Mouse (Mus musculus) C2C12 (cell line): ENCODE measurements around the gene Gtpbp3.

ENCODE experiments used
- CEBPB ChIP-seq: IDR thresholded peaks from one replicate; pipeline ENCODE4 v1.6.1; 2011; ENCODE audit warnings: low read depth, mild to moderate bottlenecking, control low read depth, moderate library complexity
- CTCF ChIP-seq: IDR thresholded peaks from one replicate; pipeline ENCODE4 v1.5.1; 2011; ENCODE audit not compliant: control insufficient read depth, insufficient read depth, insufficient read length
- FOSL1 ChIP-seq: IDR thresholded peaks from one replicate; pipeline ENCODE4 v1.8.0; 2011; ENCODE audit warnings: mild to moderate bottlenecking, low read length; ENCODE audit not compliant: poor library complexity, insufficient read depth, severe bottlenecking
- MAX ChIP-seq: IDR thresholded peaks from one replicate; pipeline ENCODE4 v1.6.1; 2011; ENCODE audit warnings: mild to moderate bottlenecking, control low read depth
- MYOD1 ChIP-seq: IDR thresholded peaks from one replicate; pipeline ENCODE4 v1.6.1; 2011; ENCODE audit warnings: low read depth; ENCODE audit not compliant: control insufficient read depth, insufficient read length
- MYOG ChIP-seq: IDR thresholded peaks from one replicate; pipeline ENCODE4 v1.6.1; 2011; ENCODE audit not compliant: control insufficient read depth, insufficient read length; ENCODE audit errors: extremely low read depth
- USF1 ChIP-seq: IDR thresholded peaks from one replicate; pipeline ENCODE4 v1.6.1; 2011; ENCODE audit warnings: low read depth, mild to moderate bottlenecking, control low read depth, moderate library complexity

DNA sequence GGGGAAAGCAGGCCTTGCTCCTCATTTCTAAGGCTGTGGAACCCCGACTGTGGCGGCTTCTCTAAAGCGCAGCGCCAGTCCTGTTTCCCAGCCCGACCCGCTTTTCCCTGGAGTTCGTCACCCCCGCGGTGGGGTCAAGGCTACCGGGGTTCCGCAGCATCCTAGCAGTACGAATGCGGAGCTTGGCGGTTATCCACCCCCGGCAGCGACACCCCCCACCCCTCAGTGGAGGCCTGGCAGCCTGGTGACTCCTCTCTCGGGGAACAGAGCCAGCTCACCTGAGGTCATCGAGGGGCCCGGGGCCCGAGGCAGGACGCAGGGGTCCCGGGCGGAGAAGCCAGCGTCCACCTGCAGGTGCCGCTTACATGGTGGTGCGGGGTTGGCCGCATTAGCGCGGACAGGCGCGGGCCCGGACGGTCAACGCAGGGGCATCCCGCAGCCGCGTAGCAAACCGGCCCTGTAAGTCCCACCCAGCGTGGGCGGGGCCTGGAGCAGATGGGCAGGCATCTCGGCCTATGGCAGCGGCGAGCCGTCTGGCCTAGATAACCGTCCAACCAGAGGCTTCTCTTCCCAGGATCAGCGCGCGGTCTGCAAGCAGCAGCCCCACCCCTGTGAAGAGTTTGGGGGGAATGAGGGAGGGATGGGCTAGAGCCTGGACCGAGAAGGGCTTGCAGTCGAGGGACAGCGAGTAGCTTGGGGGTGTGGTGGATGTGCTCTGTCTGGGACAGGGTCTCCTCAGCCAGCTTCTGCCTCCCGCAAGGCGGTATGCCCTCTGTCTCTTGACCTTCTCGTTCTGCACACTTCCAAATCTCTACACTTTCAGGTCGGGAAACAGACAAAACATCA, 24.5 kb upstream of the Gtpbp3 start, which contains the start of gene Abhd8:
- TF ChIP-seq MYOD1 (no peak), CTCF (no peak), CEBPB (no peak), MAX (no peak), USF1 (no peak), MYOG (no peak), FOSL1 (no peak)
